Mouse (Mus musculus) 3T3-L1 (cell line): ENCODE measurements around the gene Tbx21.

ENCODE experiments used
- DNase-seq: peaks from one replicate; pipeline ENCODE4 v3.0.0-alpha.2; 2015; ENCODE audit warnings: low read depth, low spot score

The Tbx21 gene

DNA sequence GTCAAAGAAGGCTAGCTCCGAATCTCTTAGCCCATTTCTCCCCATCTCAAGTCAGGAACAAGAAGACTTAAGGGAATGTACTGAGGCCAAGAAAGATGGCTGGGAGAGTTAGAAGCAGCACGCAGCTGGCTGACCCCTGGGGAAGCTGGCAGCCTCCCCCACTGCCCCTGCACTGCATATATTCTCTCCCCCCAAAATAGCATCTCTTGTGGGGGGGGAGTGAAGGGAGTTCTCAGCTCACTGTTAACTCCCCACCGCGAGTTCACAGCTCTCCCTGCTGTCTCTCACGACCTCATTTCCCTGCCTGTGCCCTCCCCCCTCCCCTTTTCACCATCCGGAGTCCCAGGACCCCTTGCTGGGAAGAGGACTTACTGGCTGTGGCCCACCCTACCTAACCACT is 17.1 kb upstream of the Tbx21 start:
- DNase-seq = no peak

DNA sequence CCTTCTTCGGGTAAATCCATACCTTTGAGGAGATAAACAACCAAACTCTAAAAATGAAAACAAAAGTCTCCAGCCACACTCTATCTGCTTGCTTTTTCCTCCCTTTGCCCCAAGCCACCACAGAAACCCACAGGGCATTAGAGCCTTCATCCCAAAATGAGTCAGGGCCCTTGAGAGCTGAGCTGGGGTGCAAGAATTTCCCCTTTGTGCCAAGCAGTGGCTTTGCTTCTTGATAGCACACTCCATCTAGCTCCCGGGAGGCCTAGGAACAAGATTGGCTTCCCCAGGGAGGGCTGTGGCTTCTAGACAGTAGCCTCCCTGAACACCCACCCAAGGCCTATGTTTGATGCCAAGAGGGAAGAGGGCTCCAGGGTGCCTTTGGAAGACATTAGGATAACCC is 16.6 kb upstream of the Tbx21 start:
- peak; percentile 39 for DNase-seq

DNA sequence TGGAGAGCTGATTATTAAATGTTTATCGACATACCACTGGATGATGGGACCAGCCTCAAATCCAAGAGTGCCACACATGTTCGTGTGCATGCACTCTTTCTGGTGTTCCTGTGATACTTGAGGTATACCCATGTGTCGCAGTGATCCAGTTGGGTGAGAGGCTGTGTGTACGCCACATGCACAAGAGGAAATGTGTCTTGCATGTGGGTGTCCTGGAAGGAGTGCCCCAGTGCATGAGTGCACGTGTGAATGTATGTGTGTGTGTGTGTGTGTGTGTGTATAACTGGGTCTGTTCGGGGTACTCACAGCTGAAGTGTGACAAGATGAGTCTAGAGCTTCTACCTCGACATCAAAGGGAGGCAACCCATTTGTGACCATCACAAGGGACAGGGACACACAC is 15.2 kb upstream of the Tbx21 start:
- DNase-seq = no peak

DNA sequence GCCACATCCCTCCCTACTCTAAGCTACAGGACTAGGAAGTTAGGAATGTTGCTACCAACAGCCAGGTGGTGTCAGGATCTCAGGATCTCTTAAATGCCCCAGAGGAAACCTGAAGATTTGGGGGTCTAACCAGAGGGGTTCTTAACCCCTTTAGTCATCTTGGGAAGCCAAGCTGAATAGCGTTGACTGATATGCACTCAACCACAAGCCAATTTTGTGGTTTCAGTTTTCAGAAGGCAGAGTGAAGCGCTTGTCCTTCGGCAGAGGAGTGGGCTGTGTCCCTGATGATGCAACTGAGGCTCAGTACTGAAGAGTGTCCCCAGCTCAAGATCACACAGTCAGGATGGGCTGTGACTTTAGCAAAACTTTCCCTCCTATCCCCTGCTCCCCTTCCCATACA is 13.8 kb upstream of the Tbx21 start:
- DNase-seq = no peak

DNA sequence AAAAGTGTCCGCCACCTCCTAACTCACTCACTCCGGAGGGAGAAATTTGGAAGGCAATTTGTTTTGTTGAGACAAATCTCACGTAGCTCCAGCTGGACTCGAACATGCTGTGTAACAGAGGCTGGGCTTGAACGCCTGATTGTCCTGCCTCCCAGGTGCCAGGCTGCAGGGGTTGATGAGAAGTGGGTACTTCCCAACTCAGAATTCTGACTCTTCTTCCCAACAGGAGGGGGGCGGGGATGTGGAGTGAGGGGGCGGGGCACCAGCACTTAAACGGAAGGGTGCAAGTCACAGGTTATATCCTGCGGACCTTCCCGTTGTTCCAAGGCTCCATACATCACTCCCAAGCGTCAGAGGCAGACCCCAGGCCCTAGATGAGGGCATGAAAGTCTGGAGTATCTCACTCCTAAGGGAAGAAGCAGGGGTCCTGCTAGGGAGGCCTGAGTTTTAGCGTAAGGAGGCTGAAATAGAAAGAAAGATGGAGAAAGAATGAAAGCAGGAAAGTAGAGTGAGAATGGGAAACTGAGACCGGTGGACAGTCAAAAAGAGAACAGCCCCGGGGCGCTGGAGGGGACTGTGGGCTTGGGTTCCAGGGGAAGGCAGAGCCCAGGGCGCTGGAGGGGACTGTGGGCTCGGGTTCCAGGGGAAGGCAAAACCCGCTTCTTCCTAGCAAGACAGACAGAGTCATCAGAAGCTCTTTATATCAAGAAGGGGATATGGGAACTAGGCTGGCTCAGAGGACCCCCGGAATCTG is 12.5 kb upstream of the Tbx21 start:
- no peak for DNase-seq

DNA sequence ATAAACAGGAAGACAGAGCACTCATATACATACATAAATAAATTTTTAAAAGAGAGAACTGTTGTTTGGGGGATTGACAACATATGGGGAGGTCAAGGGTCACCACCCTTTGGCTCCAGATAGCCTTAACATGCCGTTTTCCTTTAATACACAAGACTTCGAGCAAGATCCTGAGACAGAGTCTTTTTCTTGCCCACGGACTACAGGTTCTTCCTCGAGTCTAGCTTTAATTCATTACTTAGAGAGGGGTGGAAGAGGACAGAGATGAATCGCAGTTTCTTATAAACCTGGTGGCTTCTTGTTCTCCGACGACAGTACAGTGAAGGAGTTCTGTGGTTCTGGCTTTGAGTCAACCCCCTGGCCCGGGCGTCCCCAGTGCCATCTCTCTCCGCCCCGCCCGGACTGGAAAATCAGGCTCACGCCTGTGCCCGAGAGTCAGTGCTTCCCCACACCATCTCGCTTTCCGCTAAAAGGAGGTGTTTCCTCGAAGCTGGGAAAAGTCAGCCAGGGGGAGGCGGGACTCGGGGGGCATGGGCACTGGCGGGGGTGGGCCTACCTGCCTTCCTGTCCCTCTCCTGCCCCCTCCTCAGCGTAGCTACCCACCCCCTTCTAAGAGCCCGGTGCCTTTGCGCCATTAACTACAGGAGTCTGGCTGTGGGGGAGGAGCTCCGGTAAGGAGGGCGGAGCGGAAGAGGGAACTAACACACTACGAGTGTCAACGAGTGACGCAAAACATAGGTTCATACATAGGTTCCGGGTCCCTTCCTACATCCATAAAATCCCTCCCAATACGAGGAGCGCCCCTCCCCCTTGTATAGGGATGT is 11.7 kb upstream of the Tbx21 start:
- no peak for DNase-seq

DNA sequence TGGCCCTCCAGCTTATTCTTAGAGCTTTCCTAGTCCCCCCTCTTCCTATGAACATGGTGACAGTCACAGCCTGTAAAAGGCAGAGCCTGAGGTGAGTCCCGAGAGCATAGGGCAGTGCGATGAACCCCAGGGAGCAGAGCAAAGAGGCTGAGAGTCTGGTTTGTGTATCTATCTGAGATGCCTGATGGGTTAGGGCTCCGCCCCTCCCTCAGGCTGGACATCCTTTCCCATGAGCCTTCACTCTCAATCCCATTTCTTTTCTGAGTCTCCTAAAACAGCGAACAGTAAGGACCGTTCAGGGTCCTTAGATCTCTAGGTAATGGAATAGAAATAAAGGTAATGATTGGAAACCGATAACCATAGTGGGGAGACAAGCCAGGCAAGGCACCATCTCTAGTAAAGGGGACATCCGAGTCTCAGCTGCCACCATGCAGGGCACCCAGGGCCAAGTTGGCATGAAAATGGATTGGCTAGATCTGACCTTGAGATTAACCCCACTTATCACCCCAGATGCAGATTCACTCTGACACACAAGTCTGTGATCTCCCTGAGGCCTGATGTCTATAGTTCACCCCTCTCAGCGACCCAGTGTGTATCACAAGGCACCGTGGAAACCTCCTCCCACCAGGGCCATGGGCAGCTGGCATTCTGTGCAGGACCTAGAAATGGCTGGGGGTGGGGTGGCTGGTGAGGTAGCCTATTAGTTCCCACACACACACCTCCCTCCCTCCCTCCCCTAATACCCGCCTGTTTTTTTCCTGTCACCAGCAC is 9.3 kb upstream of the Tbx21 start:
- DNase-seq = no peak

DNA sequence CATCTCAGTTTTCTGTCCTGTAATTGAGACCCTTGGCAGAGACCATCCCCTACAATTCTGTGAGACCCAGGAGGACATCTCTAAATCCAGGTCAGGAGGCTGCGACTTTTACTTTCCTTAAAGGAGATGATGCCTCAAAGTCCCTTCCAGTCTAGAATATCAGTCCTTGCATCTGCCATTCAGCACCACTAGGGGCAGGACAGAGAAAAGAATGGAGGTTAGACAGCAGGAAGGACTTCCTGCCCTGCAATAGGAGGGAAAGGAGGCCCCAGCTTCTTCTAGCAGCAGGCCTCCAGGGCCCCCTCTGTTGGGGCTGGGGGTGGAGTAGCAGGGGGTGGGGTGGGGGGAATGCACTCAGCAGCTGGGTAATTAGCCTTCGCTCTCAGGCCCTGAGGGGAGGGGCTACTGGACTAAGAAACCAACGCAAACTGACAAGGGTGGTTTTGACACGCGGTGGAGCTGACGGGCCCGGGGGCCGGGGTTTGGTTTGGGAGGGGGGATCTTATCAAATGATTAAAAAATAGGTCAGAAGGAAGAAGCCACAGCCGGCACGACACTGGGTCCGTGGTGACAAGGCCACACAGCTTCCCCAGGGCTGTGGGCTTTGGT is 8.3 kb upstream of the Tbx21 start:
- DNase-seq = peak; percentile 57

DNA sequence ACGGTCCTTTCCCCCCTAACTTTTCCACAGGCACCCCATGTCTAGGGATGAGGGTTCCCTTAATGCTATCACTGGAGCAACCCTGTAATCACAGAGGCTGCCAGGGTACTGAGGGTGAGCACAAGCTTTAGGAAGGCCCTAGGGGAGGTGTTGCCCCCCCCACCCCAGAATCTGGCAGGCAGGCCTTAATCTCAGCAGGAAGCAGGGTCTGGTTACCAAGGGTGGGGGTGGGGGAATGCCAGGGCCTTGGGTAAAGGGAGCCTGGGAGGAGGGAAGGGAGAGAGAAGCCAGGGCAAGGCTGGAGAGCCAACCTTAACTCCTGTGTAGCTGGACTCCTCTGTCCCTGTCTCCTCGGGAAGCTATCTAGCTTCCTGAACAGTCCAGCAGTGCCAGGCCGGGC is 5.5 kb upstream of the Tbx21 start:
- no peak for DNase-seq

DNA sequence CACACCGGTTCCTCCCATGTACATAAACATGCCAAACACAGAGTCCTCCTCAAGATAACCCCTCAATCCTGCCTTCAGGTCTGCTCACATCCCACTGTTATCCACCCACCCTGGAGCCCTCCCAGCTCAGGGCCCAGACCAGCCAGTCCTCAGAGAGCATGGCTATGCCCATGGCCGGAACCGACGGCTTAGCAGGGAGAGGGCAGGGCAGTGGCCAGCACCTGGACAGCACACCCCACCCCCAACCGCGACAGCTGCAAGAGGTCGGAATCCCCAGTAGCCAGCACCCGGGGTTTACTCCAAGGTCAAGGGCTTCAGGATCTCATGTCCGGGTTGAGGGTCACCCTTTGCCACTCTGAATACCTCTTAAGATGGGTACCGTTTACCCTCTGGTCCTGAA is 5.1 kb upstream of the Tbx21 start:
- no peak for DNase-seq

DNA sequence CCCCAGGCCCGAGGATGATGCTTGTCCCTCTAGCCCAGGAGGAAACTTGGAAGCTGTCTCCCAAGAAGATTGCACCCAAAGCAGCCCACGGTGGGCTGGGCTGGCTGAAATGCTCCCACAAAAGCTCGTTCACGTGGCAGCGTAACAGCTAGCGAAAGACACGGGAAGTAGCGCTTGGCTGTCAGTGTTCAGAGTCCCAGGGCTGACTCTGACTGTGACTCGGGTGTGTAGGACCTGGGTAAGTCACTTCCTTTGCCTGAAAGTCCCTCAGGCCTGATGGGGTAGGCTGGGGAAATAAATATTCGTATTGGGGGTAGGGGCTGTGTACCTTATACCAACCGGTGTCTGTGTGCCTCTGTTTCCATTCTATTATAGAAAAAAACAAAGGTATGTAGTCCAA is 666 bp upstream of the Tbx21 start:
- no peak for DNase-seq

DNA sequence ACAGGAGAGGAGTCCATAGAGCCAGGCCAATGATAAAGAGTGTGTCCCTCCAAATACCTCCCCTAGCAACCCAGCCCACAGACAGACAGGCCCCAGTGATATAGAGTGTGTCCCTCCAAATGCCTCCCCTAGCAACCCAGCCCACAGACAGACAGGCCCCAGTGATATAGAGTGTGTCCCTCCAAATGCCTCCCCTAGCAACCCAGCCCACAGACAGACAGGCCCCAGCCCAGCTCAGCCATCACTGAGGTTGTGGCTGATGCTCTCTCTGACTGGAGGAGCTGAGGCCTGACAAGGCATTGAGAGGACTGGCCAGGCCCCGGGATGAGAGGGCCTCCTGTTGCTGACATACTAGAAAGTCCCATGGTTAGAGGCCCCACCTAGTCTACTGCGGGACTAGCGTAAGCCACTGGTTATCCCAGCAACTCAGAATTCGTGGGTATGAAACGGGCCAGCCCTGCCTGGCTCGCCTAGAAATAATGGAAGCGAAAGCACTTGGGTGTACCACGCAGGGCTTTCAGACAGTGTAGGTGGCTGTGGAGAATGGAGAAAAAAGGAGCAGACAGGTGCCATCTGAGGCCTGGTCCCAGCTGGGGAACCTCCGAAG is 2.5 kb downstream of the Tbx21 start:
- DNase-seq = no peak

DNA sequence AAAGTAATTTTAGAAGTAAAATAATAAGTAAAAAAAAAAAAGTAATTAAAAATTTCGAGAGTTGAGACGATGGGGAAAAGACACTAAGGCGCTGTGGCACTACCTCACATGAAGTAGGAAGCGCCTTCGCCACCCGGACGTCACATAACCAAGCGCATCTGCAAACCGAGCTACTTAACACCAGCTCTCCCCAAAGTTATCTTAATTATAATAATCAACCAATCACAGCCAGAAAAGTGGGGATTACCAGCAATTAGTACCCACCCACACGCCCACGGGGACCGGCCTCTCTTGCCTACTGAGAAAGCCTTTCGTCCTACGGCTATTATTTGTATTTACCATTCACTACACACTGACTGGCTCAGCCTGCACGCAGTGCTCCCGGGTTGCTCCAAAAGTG is 6.2 kb downstream of the Tbx21 start:
- DNase-seq = no peak

DNA sequence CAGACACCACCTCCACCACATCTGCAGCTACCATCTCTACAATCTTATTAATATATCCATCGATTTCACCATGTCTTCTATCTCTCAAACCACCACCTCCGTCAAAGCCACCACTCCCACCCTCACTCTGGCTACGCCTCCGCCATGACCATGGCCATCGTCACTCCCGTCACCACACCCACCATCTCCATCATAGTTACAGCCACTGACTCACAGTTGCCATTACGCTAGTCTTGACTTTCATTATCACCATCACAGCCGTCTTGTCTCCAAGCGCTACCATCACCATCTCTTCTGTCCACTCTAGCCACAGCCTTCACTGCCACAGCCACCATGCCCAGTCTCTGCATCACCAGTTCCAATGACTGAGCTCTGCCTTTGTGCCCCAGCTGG is 11.0 kb downstream of the Tbx21 start:
- DNase-seq = no peak

DNA sequence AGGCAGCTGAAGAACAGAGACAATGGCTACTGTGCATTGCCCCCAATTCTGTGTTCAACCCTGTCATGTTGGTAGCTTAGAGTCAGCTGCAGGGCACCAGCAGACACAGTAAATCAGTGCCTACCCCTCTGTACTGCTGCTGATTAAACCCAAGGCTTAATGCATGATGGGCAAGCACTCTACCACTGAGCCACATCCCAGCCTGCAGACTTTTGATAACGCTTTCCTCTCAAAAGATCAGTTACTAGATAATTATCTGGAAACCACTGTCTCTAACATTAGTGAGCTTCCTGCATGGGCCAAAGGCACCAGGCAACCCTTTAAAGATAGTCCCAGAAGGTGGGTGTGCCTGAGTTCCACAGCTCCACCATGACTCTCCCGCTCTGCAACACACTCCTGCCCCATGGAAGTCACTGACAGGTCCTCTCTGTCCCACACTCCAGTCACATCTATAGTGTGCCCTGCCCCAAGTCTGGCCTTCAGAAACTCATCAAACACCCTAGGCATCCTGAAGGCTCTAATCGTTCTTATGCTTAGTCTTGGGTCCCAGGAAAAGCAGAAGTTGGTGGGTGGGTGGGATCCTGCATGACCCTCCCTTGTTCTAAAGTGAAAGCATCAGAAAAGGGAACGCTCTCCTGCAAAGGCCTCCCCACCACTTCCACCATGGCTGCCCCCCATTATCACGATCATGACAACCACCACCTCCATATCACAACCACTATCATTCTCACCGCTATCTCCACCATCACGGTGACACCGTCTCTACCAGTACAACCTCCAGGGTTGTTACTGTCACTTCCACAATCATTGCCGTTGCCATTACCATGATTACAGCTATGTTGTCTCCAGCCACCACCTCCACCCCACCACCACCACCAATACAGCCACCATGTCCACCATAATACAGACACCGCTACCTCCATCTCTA is 11.7 kb downstream of the Tbx21 start:
- DNase-seq = no peak

DNA sequence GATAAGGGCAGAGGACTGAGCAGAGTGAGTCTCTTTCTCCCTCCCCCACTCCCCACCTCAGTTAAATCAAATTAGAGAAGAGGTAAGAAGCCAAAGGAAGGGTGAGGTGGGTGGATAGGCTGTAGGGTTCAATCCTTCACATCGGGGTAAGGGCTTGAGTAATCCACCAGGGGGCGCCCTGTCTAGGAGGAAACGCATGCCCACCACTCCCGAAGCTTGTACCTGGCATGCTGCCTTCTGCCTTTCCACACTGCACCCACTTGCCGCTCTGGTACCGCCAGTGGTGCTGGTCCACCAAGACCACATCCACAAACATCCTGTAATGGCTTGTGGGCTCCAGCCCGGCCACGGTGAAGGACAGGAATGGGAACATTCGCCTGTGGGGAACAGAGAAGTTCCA is 13.4 kb downstream of the Tbx21 start:
- peak; percentile 53 for DNase-seq

DNA sequence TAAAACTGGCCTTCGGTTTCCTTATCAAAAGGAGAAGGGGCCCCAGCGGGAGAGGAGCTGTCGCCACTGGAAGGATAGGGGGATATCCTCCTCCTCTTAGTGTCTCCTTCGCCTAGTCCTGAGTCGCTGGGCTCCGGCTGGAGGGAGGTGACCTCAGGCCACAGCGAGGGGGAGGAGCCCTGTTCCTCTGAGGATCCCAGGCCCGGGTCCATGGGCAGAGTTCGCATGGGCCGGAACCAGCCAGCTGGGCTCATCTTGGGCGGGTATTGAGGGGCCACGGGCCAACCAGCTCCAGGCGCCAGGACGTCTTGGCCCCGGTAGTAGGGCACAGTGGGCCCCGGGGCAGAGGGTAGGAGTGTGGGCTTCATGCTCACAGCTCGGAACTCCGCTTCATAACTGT is 16.3 kb downstream of the Tbx21 start:
- DNase-seq = no peak

DNA sequence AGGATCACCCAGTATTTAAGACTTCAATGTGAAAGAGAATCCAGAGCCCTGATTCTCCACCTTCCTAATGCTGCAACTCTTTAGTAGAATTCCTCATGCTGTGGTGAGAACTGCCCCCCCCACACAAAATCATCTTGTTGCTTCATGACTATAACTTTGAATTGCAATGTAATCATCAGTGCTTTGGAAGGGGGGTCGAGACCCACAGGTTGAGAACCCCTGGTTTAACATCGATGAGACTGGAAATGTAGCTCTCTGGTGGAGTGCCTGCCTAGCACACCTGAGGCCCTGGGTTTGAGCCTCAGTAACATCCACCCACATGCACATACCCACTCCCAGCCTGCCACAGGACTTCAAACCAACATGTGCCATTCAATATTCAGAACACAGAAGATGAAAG is 20.5 kb downstream of the Tbx21 start:
- DNase-seq = no peak

DNA sequence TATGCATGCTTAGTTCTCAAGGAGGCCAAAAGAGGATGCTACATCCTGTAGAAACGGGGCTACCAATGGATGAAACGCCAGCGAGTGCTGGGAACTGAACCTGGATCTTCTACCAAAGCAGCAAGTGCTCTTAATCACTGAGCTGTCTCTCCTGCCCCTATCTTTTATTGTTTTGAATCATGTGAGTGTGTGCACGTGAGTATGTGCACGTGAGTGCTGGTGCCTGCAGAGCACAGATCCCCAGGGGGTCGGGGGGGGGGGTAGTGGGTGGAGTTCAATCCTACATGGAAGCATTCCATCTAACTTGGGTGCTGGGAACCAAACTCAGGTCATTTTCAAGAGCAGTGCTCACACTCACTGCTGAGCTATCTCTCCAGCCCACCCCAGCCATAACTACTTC is 28.8 kb downstream of the Tbx21 start:
- DNase-seq = no peak

DNA sequence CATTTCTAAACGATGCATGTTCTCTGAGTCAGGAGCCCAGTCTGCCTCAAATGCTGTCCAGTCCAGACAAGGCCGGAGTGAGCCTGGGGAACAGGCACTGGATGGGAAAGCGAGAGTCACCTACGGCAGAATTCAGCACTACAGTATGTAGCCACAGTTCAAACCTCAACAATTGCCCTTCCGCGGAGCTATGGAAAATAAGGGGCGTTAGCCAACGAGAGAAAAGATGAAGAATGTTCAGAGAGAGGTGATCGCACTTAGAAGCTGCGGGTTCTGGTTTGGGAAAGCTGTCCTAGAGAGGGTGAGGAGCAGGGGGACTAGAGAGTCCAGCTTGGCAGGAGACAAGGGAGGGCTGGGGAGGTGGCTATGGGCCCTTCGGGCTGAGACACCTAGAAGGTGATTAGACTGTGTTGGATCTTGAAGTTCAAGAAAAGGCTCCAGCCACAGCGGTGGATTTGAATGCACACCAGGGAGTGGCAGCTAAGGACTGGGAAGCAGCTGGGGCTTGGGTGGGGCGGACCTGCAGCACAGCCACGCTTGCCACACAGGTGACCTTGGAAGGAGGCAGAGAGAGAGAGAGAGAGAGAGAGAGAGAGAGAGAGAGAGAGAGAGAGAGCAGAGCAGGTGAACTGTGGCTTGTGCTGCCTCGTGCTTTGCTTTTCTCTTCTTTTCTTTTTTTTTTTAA is 30.2 kb downstream of the Tbx21 start:
- no peak for DNase-seq
